Mouse (Mus musculus): ENCODE measurements around the gene Pdzd2.

- no peak for TF ChIP-seq POLR2A (IDR thresholded peaks at IDR 0.05; ENCODE audit: control insufficient read depth, low read depth, low read length)
- TF ChIP-seq CTCF (IDR thresholded peaks at IDR 0.05; ENCODE audit: control insufficient read depth, insufficient read depth, insufficient replicate concordance, low read depth, low read length), result no peak
Measured at GRCm38 (mm10) chr15:12450790-12451189, 288.9 kb downstream of the Pdzd2 start.

All from testis, adult 2 months (tissue).